Mouse (Mus musculus) heart, postnatal 25 days (tissue): ENCODE data around the gene Hapln1. TPM values are rescaled to one million over a fixed set of nuclear protein-coding genes. Genes with fewer than 3 reads are reported as not detected.

ENCODE experiments used
- DNase-seq: peaks from one replicate; pipeline ENCODE4 v3.0.0; 2022; ENCODE audit warnings: low spot score
- intact Hi-C: fragments of 180-260 bp; cut with DNase I; formaldehyde crosslinking; loops from one replicate; pipeline ENCODE4 v1.15.1; 2025
- total RNA-seq, 2 experiments: library from RNA; stranded (reverse); gene quantifications; 2 replicates each; pipeline ENCODE4 v1.2.3; 2021

Hapln1 gene
- total RNA-seq = under 1 TPM; 0.36 to 0.53 TPM

DNA sequence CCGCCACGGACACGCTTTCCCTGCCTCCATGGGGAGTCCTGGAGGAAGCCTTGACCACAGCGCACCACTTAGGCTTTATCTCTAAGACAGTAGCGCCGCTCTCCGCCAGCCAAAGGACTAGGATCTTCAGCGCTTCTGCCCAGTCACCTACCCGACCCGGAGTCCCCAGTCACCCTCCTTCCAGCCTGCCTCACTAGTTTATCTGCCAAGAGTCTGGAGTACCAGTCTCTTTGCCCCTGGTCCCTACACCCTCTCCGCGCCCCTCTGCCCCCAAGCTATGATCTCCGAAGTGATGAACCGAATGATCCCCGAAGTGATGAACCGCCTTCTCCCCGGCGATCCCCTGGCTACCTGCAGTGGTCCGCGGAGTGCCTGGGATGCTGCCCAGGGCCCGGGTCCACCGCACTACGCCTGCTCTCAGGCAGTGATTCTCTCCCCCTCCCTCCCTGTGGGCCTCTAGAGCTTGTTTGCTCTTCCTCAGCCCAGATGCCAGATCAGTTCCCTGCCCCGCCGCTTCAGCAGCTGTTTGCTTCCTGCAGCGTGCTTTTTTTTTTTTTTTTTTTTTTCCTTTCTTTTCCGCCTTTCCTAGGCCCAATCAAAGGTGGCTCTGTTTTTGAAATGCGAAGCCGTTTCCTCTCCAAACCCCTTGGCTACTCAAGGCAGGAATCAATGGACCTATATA is at the start of gene Hapln1:
Hapln1 (plus strand) TSS at position 592 of the 682 bp plus-strand sequence.
- intact Hi-C loops = no loop called here
- no peak for DNase-seq

DNA sequence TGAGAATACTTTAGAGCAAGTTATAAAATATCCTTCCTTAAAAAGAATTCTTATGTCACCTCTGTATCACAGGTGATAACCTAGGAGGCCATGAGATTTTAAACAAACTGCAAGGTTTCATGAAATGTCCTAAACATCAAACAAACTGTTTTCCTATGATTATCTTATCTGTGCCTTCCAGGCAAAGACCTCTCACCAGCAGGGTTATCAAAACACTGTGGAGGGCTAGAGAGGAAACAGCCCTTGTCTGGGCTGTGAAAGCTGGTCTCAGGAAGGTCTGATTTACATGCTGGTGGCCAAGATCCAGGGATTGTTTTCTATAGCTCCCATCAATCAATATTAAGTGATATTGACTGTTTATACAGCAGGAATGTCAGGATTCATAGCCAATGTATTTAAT is 46.4 kb upstream of the Hapln1 start:
- intact Hi-C loops = no loop called here
- no peak for DNase-seq

- DNase-seq = no peak
- intact Hi-C loops = no loop called here
Observed at GRCm38 (mm10) chr13:89493678-89494077, 45.9 kb upstream of the Hapln1 start.

DNA sequence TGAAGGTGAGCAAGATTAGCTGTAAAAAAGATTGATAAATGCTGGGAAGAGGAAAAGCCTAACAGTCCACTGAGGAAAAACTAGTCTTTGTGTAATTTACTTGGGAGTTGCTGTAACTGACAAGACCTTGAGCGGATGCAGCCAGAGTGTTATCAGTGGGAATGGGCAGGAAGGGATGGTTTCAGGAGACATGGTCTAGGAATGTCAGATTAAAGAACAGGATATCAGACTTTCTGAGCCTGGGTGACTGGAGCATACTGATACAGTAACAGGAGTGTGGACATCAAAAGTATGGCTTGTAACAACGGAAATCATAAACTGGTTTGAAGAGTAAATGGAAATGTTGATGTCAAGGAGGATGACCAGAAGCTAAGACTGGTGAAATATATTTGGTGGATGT is 43.0 kb upstream of the Hapln1 start:
- DNase-seq = no peak
- intact Hi-C loops = no loop called here

- intact Hi-C loops = no loop called here
Observed at GRCm38 (mm10) chr13:89499419-89499818, 40.2 kb upstream of the Hapln1 start.

GRCm38 (mm10) chr13:89521507-89521908 is 18.1 kb upstream of the Hapln1 start:
- no peak for DNase-seq
- intact Hi-C loops = no loop called here

More at GRCm38 (mm10) chr13:89499419-89499818, 40.2 kb upstream of the Hapln1 start:
- DNase-seq = no peak

- intact Hi-C loops = no loop called here
- no peak for DNase-seq
Observed at GRCm38 (mm10) chr13:89528716-89529115, 10.9 kb upstream of the Hapln1 start.

- DNase-seq = no peak
- intact Hi-C loops = no loop called here
Observed at GRCm38 (mm10) chr13:89530386-89530785, 9.2 kb upstream of the Hapln1 start.

GRCm38 (mm10) chr13:89539887-89540264 is 280 bp downstream of the Hapln1 start:
- intact Hi-C loops = no loop called here
- DNase-seq = no peak

- intact Hi-C loops = no loop called here
- DNase-seq = no peak
Observed at GRCm38 (mm10) chr13:89540301-89540982, 846 bp downstream of the Hapln1 start.

GRCm38 (mm10) chr13:89543003-89543402 is 3.4 kb downstream of the Hapln1 start:
- DNase-seq = no peak
- intact Hi-C loops = no loop called here

DNA sequence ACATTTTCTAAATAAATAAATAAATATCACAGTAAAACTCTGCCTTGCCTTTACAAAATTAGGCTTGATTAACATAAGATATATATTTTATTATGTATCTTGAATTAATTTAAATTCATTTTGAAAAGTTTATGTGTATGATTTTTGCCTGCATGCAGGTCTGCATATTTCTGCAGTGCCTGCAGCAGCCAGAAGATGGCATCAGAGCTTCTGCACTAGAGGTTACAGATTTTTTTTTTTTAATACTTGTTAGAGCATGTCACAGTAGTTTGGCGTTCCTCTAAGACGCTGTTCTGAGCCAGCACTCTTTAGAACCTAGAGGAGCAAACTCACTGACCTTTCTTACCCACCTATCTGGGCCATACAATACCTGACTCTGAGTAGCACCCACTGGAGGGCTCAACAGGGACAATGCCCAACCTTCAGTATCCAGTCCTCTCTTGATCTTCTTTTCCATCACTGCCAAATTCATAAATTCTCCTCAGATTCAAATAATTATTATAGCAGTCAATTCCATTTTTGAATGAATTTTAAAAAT is 8.7 kb downstream of the Hapln1 start:
- intact Hi-C loops = loop anchor here (1.0 to 5.0 kb wide), 3 partner anchors 86 to 1339 kb away; no protein-coding TSS in a partner anchor
- no peak for DNase-seq

- intact Hi-C loops = loop anchor here (5.0 kb wide), 2 partner anchors 1293 to 1338 kb away; no protein-coding TSS in a partner anchor
- DNase-seq = no peak
Observed at GRCm38 (mm10) chr13:89549507-89549906, 9.9 kb downstream of the Hapln1 start.

- intact Hi-C loops = no loop called here
- DNase-seq = no peak
Observed at GRCm38 (mm10) chr13:89551502-89551901, 11.9 kb downstream of the Hapln1 start.

DNA sequence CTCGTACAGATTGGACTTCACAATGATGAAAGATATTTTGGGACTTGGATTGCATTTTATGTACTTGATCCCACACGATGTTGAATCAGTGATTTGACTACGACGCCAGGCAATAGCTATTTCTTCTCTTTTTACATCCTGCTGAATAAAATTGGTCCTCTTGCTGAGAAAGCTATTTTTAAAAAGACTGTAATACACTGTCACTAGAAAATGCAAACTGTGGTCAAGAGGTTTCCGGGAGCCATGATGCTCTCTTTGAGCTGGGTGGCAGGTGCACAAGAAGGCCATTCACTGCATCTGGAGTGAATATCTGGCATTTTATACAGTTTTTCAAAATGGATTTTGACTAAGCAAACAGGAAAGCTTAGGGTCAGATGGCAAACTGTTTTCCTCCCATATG is 24.9 kb downstream of the Hapln1 start:
- intact Hi-C loops = no loop called here
- no peak for DNase-seq

DNA sequence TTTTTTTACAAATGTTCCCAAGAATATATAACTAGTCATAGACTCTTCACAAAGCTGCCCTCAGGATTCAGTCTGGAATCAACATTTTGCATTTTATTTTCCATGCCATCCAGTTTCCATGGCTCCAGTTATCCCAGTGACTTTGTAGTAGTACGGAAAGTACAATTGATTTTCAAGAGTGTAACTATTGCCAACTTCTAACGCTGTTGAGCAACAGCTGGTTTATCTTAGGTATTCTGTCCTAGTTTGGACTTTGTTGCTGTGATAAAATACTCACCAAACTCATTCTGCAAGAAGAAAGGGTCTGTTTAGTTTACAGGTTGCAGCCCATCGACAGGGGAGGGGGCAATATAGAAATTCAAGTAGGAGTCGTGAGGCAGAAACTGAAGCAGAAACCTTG is 26.7 kb downstream of the Hapln1 start:
- DNase-seq = no peak
- intact Hi-C loops = no loop called here

GRCm38 (mm10) chr13:89579115-89579514 is 39.5 kb downstream of the Hapln1 start:
- intact Hi-C loops = no loop called here
- no peak for DNase-seq

DNA sequence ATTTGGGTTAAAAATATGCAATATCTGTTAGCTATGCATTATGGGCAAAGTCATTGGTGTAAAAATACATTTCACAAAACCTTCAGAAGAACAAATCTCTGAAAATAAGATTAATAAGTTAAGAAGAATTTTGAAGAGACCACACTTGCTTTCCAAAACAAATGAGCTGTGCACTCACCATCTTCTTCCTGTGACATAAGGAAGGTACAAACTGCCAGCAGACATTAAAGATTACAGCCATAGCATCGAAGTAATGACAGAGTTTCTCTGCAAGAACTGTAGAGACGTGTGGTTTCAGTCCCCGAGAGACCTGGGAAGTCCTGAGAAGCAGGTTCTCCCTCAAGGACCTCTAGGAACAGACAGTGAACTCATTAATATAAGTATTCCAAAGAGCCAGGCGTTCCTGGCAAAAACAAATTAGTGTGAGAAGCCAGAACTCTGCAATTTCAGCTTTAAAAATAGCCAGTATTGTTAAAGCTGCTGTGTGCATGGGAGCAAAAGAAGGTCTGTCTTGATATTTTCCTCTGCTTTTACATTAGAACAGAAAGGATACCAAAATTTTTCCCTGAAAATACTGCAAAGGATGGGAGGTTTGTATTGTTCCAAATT is 43.6 kb downstream of the Hapln1 start:
- no peak for DNase-seq
- intact Hi-C loops = no loop called here

DNA sequence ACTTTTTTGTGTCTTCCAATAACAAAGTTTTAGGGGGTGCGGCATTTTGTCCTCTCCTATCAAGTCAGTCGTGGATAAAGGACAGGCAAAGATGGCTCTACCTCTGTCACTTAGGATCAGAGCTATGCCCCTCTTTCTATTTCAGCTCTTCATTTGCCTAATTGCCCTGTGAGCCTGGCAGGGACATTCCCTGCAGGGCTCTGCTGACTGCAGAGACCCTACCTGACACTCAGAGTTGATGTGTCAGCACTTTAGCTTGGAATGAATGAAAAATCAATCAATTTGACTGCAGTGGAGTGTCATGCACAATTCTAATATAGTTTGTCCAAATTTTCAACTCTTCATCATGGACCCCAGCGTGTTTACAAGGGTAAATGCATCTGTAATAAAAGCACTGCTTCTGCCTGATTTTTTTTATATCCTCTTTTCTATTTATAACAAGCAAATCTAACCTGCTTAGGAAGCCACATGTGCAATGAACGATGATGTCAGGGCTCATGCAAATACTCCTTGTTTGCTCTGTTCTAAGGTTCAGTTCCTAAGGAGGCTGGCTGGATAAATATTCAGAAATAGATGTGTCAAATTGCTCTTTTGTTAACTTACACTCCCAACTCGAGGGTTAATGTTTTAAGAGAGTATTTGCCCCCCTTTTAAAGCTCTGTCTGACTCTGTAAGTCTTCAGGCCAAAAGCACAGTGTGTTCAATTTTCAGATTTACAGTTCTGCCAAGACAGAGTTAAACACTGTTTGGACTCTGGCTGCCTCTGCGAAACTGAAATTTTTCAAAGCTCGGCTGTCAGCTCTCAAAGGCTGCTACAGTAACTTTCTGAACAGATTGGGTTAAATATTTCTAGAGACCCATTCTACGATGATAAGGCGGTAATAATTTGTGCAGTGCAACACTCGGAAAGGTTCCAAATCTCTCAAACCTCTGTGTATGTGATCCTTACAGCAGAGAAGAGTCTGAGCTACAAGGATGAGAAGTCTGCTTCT is 44.4 kb downstream of the Hapln1 start:
- intact Hi-C loops = no loop called here

DNA sequence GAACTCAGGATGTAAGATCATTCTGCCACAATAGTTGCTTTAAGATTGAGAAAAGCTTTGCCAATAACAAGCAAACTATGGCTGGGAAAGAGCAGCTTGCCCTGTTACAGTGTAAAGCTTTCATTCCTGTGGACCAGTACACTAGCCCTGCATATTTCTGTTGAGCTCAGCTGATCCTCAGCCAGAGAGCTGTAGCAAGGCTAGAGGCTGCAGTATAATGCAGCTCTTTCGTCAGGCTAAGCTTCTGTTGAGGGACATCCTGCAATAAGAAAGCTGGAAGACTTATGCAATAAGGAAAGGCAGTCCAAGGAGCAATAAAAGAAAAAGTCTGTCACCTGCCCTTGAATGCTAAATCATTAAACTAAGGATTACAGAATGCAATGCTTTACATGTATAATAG is 45.5 kb downstream of the Hapln1 start:
- DNase-seq = no peak
- intact Hi-C loops = no loop called here

More for the DNA sequence above, 44.4 kb downstream of the Hapln1 start:
- no peak for DNase-seq
